Mouse (Mus musculus) left cerebral cortex, adult 2 months (tissue): ENCODE data around the gene Cnfn. TPM values are rescaled to one million over a fixed set of nuclear protein-coding genes. Genes with fewer than 3 reads are reported as not detected.
A peak's percentile ranks its signal among the peaks of the same experiment; 100 is the strongest.

Source experiments
- DNase-seq, 2 experiments: peaks; one replicate each; pipeline ENCODE4 v3.0.0; 2021 to 2022; ENCODE audit warnings: low spot score in 2 of 2, mixed read lengths in 1 of 2; ENCODE audit errors: extremely low spot score in 1 of 2
- H3K27ac ChIP-seq: fragments of 200-600 bp; 2 replicates; pipeline ENCODE4 v1.8.1; 2022
- H3K4me3 ChIP-seq: fragments of 200-600 bp; 2 replicates; pipeline ENCODE4 v1.8.1; 2022
- CTCF ChIP-seq: fragments of 200-600 bp; IDR thresholded peaks from 2 replicates; pipeline ENCODE4 v1.8.1; 2022; ENCODE audit warnings: antibody characterized with exemption, mild to moderate bottlenecking, moderate library complexity
- intact Hi-C: fragments of 180-260 bp; cut with DNase I; formaldehyde crosslinking; loops from one replicate; pipeline ENCODE4 v1.15.1; 2025
- total RNA-seq, 2 experiments: library from RNA; stranded (reverse); gene quantifications; 2 replicates each; pipeline ENCODE4 v1.2.3; 2021

Gene Cnfn
- total RNA-seq, 2 experiments from 2014 or later, result not detected

- peak overlapping the region; percentile 67 for H3K4me3 ChIP-seq
- no peak for DNase-seq
- TF ChIP-seq CTCF, result peak; percentile 26
- intact Hi-C loops, result loop anchor here (5.0 kb wide), 1 partner anchor 135 kb away; no protein-coding TSS in a partner anchor
- peak overlapping the region; percentile 82 for H3K27ac ChIP-seq
Measured at GRCm38 (mm10) chr7:25377100-25377700, 7.7 kb upstream of the Cnfn start.

GRCm38 (mm10) chr7:25376556-25376955 lies 7.0 kb upstream of the Cnfn start:
- TF ChIP-seq CTCF, result no peak
- intact Hi-C loops, result loop anchor here (5.0 kb wide), 1 partner anchor 134 kb away; no protein-coding TSS in a partner anchor
- peak; percentile 90 for DNase-seq
- H3K27ac ChIP-seq, result peak overlapping the region; percentile 82
- peak overlapping the region; percentile 67 for H3K4me3 ChIP-seq

- DNase-seq, result no peak
- intact Hi-C loops, result no loop called here
- H3K4me3 ChIP-seq, result no peak overlapping the region
- TF ChIP-seq CTCF, result no peak
- no peak overlapping the region for H3K27ac ChIP-seq
Measured at GRCm38 (mm10) chr7:25372441-25372840, 2.9 kb upstream of the Cnfn start.

GRCm38 (mm10) chr7:25368333-25368732 lies 1.2 kb downstream of the Cnfn start:
- no peak overlapping the region for H3K27ac ChIP-seq
- no peak overlapping the region for H3K4me3 ChIP-seq
- intact Hi-C loops, result no loop called here
- DNase-seq, result no peak
- no peak for TF ChIP-seq CTCF

- H3K4me3 ChIP-seq, result no peak overlapping the region
- intact Hi-C loops, result no loop called here
- no peak for DNase-seq
Measured at GRCm38 (mm10) chr7:25367632-25368293, 1.8 kb downstream of the Cnfn start.

GRCm38 (mm10) chr7:25365937-25366625 lies 3.4 kb downstream of the Cnfn start:
- intact Hi-C loops, result no loop called here
- no peak for TF ChIP-seq CTCF
- Histone ChIP-seq H3K27ac (no peak overlapping the region), H3K4me3 (no peak overlapping the region)
- no peak for DNase-seq

More at GRCm38 (mm10) chr7:25367632-25368293, 1.8 kb downstream of the Cnfn start:
- TF ChIP-seq CTCF, result peak; percentile 40
- H3K27ac ChIP-seq, result no peak overlapping the region

GRCm38 (mm10) chr7:25363632-25364031 lies 5.9 kb downstream of the Cnfn start:
- intact Hi-C loops, result no loop called here
- H3K4me3 ChIP-seq, result no peak overlapping the region
- TF ChIP-seq CTCF, result no peak

GRCm38 (mm10) chr7:25363151-25363550 lies 6.4 kb downstream of the Cnfn start:
- H3K27ac ChIP-seq, result no peak overlapping the region
- no peak overlapping the region for H3K4me3 ChIP-seq
- peak; percentile 39 for TF ChIP-seq CTCF
- intact Hi-C loops, result no loop called here
- DNase-seq, result no peak

More at GRCm38 (mm10) chr7:25363632-25364031, 5.9 kb downstream of the Cnfn start:
- no peak for DNase-seq
- H3K27ac ChIP-seq, result no peak overlapping the region

GRCm38 (mm10) chr7:25358721-25359206 lies 10.8 kb downstream of the Cnfn start:
- DNase-seq, result no peak
- H3K4me3 ChIP-seq, result no peak overlapping the region
- TF ChIP-seq CTCF, result no peak; the same call in 1 of the 2 replicates
- H3K27ac ChIP-seq, result no peak overlapping the region
- intact Hi-C loops, result no loop called here

GRCm38 (mm10) chr7:25348861-25349260 lies 20.7 kb downstream of the Cnfn start:
- intact Hi-C loops, result no loop called here
- Histone ChIP-seq H3K27ac (no peak overlapping the region), H3K4me3 (no peak overlapping the region)
- TF ChIP-seq CTCF, result no peak
- DNase-seq, result no peak

- no peak overlapping the region for H3K4me3 ChIP-seq
- DNase-seq, result no peak
- H3K27ac ChIP-seq, result no peak overlapping the region
- intact Hi-C loops, result no loop called here
- no peak for TF ChIP-seq CTCF
Measured at GRCm38 (mm10) chr7:25341000-25341784, 28.3 kb downstream of the Cnfn start.
